In genomic region chr7:126884286-126885164, GRCm38 (mm10) we compare ENCODE assay signal across 8 mouse cellular contexts. TPM values are rescaled to one million over a fixed set of nuclear protein-coding genes. Genes with fewer than 3 reads are reported as not detected.
DNase-seq lines count a peak whose midpoint lies in the region; ATAC-seq and TF ChIP-seq lines count a peak whose summit lies in the region.

Gene Taok2 (minus strand): TSS chr7:126884703.

- H3K4me3 ChIP-seq in cortical plate, adult 2 months (ENCODE audit: insufficient read depth, low read length): peak within 1 kb of the TSS; percentile 76

- peak; percentile 86 for ATAC-seq in activated CD4-positive, CD25-positive, alpha-beta regulatory T cell, adult 4 months
- peak; percentile 94 for ATAC-seq in megakaryocyte progenitor cell, adult 5-6 weeks (replicated peaks; ENCODE audit: poor library complexity)

- DNase-seq in gastrocnemius, postnatal 10 days: peak; percentile 97
- peak; percentile 96 for DNase-seq in induced T-regulatory cell, adult 2 months (ENCODE audit: low read depth)
- DNase-seq in left cerebral cortex, adult 9 months (ENCODE audit: low spot score in 2 of 2): peak; percentile 98
- DNase-seq in right cerebral cortex, postnatal 14 days: peak; percentile 98
- DNase-seq in urinary bladder, postnatal 36 days (ENCODE audit: low spot score in 2 of 2): peak; percentile 95 to 98

- no peak for TF ChIP-seq CTCF in cortical plate, adult 2 months (IDR thresholded peaks at IDR 0.05; ENCODE audit: extremely low read depth, insufficient read depth, low read length)

- peaks cover 9% of the 10 kb centered on the region for H3K4me1 ChIP-seq in cortical plate, adult 2 months (ENCODE audit: control insufficient read depth, insufficient read depth, low read length)

- peak; percentile 96 for TF ChIP-seq POLR2A in cortical plate, adult 2 months (IDR thresholded peaks at IDR 0.05; ENCODE audit: extremely low read depth, insufficient read depth, low read length)

- peak within 1 kb of the TSS; percentile 62 for H3K27ac ChIP-seq in cortical plate, adult 2 months (ENCODE audit: insufficient read depth, low read length)

RNA-seq across cellular contexts. Expression of gene Taok2, which starts in this region (rescaled TPM):
- 10 to 100 TPM; 16.8 to 19.5 TPM for polyA plus RNA-seq in activated CD4-positive, CD25-positive, alpha-beta regulatory T cell, adult 4 months (2017; shearing (Covaris generic))
- 103 and 104 TPM in 2 replicates for polyA plus RNA-seq in cortical plate, adult 2 months (2012; rRNA removed)
- 10 to 100 TPM; 40.2 to 52.3 TPM for total RNA-seq in gastrocnemius, postnatal 10 days (2021)
- total RNA-seq in megakaryocyte progenitor cell, adult 5-6 weeks (2015): 16.5 and 19.4 TPM in 2 replicates
- 30.2 and 32.6 TPM in 2 replicates for total RNA-seq in megakaryocyte progenitor cell, adult 5-6 weeks (2017)

Comparison
In these comparisons a context has a peak if more than half of its experiments do, and no peak if none do; other contexts are left out.
1. Peak in every context shown above with its lines: DNase-seq, ATAC-seq, H3K4me3 ChIP-seq and H3K27ac ChIP-seq.